Mouse (Mus musculus) G1E (cell line): ENCODE measurements around the gene Lrrc71. TPM values are rescaled to one million over a fixed set of nuclear protein-coding genes. Genes with fewer than 3 reads are reported as not detected.

Source experiments
- ATAC-seq: 2 replicates; pipeline ENCODE4 v1.8.0; 2016; ENCODE audit warnings: mild to moderate bottlenecking; ENCODE audit not compliant: insufficient number of reproducible peaks, poor library complexity, low FRiP score, severe bottlenecking; ENCODE audit errors: extremely low read depth
- DNase-seq: peaks from one replicate; pipeline ENCODE4 v3.0.0; 2012; ENCODE audit warnings: low spot score
- H3K27me3 ChIP-seq: 2 replicates; pipeline ENCODE4 v1.6.1; 2012; ENCODE audit warnings: mild to moderate bottlenecking, low read length, inconsistent platforms; ENCODE audit not compliant: insufficient read depth
- H3K36me3 ChIP-seq: replicated peaks from 2 replicates; pipeline ENCODE3; 2012; ENCODE audit warnings: mild to moderate bottlenecking, inconsistent platforms
- H3K4me1 ChIP-seq: 2 replicates; pipeline ENCODE4 v1.6.1; 2012; ENCODE audit warnings: low read depth, low read length, inconsistent platforms, mixed read lengths; ENCODE audit not compliant: insufficient read depth
- H3K4me3 ChIP-seq: 2 replicates; pipeline ENCODE4 v1.5.1; 2012; ENCODE audit warnings: low read depth, mild to moderate bottlenecking, inconsistent platforms, low read length, moderate library complexity, mixed read lengths
- H3K9me3 ChIP-seq: replicated peaks from 2 replicates; pipeline ENCODE4 v1.6.1; 2012; ENCODE audit warnings: inconsistent platforms
- CTCF ChIP-seq: IDR thresholded peaks from 2 replicates; pipeline ENCODE4 v1.5.1; 2012; ENCODE audit warnings: low read depth, low read length, inconsistent platforms, mixed read lengths
- GATA1 ChIP-seq: IDR thresholded peaks from 2 replicates; pipeline ENCODE4 v1.6.1; 2012; ENCODE audit warnings: borderline replicate concordance, low read length, inconsistent platforms, mixed read lengths
- GATA2 ChIP-seq: IDR thresholded peaks from 2 replicates; pipeline ENCODE4 v1.6.1; 2012; ENCODE audit warnings: low read depth, low read length, inconsistent platforms, borderline replicate concordance
- POLR2AphosphoS5 ChIP-seq: IDR thresholded peaks from 2 replicates; pipeline ENCODE4 v1.6.1; 2012; ENCODE audit warnings: low read depth, low read length, inconsistent platforms; ENCODE audit not compliant: insufficient replicate concordance
- TAL1 ChIP-seq: conservative IDR thresholded peaks from 2 replicates; pipeline ENCODE4 v1.6.1; 2012; ENCODE audit warnings: low read depth, low read length, inconsistent platforms, mixed read lengths
- polyA plus RNA-seq: library from polyadenylated mRNA; stranded (reverse); fragments of >175 nt; gene quantifications from 2 replicates; pipeline ENCODE4 v1.2.3, GENCODE M21; 2012
- total RNA-seq, 2 experiments: library from RNA; stranded (forward) in 1 of 2; stranded (reverse) in 1 of 2; fragments of 200-1000 nt in 1 of 2; fragments of >200 nt in 1 of 2; fragmentation: Nextera tagmentation in 1 of 2; gene quantifications; 2 replicates each; pipeline ENCODE4 v1.2.3; 2014 to 2017

The Lrrc71 gene
- total and polyA plus RNA-seq, 3 experiments: 0.33 TPM; not detected in 2

- TF ChIP-seq GATA2 (no peak), POLR2AphosphoS5 (no peak), TAL1 (no peak), CTCF (peak; percentile 76), GATA1 (no peak)
- Histone ChIP-seq H3K36me3 (no peaks in the 10 kb centered on the region), H3K4me3 (no peak overlapping the region), H3K27me3 (peaks cover 46% of the 10 kb centered on the region), H3K9me3 (no peaks in the 10 kb centered on the region), H3K4me1 (peaks cover 3% of the 10 kb centered on the region)
- ATAC-seq: no peak
- peak; percentile 28 for DNase-seq
These were observed 21.9 kb upstream of the Lrrc71 start for GRCm38 (mm10) chr3:87770280-87770679.

- H3K27me3 ChIP-seq: peaks cover 49% of the 10 kb centered on the region
- no peak for DNase-seq
- no peak overlapping the region for H3K4me3 ChIP-seq
- TF ChIP-seq POLR2AphosphoS5: no peak
- no peak for TF ChIP-seq GATA2
- TF ChIP-seq GATA1: no peak
- TF ChIP-seq CTCF: no peak
- no peak for TF ChIP-seq TAL1
- H3K4me1 ChIP-seq: peaks cover 3% of the 10 kb centered on the region
- H3K36me3 ChIP-seq: no peaks in the 10 kb centered on the region
- no peak for ATAC-seq
- H3K9me3 ChIP-seq: no peaks in the 10 kb centered on the region
These were observed 21.1 kb upstream of the Lrrc71 start for GRCm38 (mm10) chr3:87769506-87769905.

- no peak for TF ChIP-seq GATA2
- TF ChIP-seq TAL1: no peak
- TF ChIP-seq CTCF: peak; percentile 64; the same call in 1 of the 2 replicates
- no peak for TF ChIP-seq GATA1
- Histone ChIP-seq H3K9me3 (no peaks in the 10 kb centered on the region), H3K4me3 (peak overlapping the region; percentile 40; the same call in 1 of the 2 replicates), H3K27me3 (peaks cover 50% of the 10 kb centered on the region), H3K4me1 (peaks cover 3% of the 10 kb centered on the region), H3K36me3 (no peaks in the 10 kb centered on the region)
- DNase-seq (peak; percentile 37), ATAC-seq (no peak)
These were observed 20.4 kb upstream of the Lrrc71 start for GRCm38 (mm10) chr3:87768844-87769243.

GRCm38 (mm10) chr3:87768431-87768830, 20.0 kb upstream of the Lrrc71 start:
- no peak for TF ChIP-seq GATA2
- TF ChIP-seq CTCF: no peak
- no peak for TF ChIP-seq GATA1
- TF ChIP-seq POLR2AphosphoS5: no peak
- TF ChIP-seq TAL1: no peak
- Histone ChIP-seq H3K4me1 (peaks cover 3% of the 10 kb centered on the region), H3K9me3 (no peaks in the 10 kb centered on the region), H3K27me3 (peaks cover 50% of the 10 kb centered on the region), H3K4me3 (no peak overlapping the region), H3K36me3 (no peaks in the 10 kb centered on the region)
- DNase-seq (no peak), ATAC-seq (no peak)

GRCm38 (mm10) chr3:87767764-87768163, 19.3 kb upstream of the Lrrc71 start:
- peaks cover 3% of the 10 kb centered on the region for H3K4me1 ChIP-seq
- no peak for TF ChIP-seq GATA2
- no peak for TF ChIP-seq CTCF
- no peak for TF ChIP-seq POLR2AphosphoS5
- no peak for TF ChIP-seq TAL1
- H3K9me3 ChIP-seq: no peaks in the 10 kb centered on the region
- DNase-seq: no peak
- H3K36me3 ChIP-seq: no peaks in the 10 kb centered on the region
- no peak for ATAC-seq
- H3K4me3 ChIP-seq: no peak overlapping the region
- H3K27me3 ChIP-seq: peaks cover 49% of the 10 kb centered on the region

- Histone ChIP-seq H3K9me3 (no peaks in the 10 kb centered on the region), H3K36me3 (no peaks in the 10 kb centered on the region), H3K4me1 (peaks cover 3% of the 10 kb centered on the region), H3K27me3 (peaks cover 36% of the 10 kb centered on the region), H3K4me3 (no peak overlapping the region)
- ATAC-seq (no peak), DNase-seq (no peak)
- no peak for TF ChIP-seq GATA1
- no peak for TF ChIP-seq CTCF
These were observed 17.9 kb upstream of the Lrrc71 start for GRCm38 (mm10) chr3:87766284-87766667.

GRCm38 (mm10) chr3:87765631-87766283, 17.3 kb upstream of the Lrrc71 start:
- Histone ChIP-seq H3K36me3 (no peaks in the 10 kb centered on the region), H3K9me3 (no peaks in the 10 kb centered on the region), H3K27me3 (peaks cover 34% of the 10 kb centered on the region), H3K4me1 (peaks cover 3% of the 10 kb centered on the region; the same call in 1 of the 2 replicates), H3K4me3 (no peak overlapping the region)
- DNase-seq (no peak), ATAC-seq (no peak)
- TF ChIP-seq GATA1 (no peak), GATA2 (no peak), TAL1 (no peak), POLR2AphosphoS5 (no peak), CTCF (no peak)
